Mouse (Mus musculus): ENCODE measurements around the gene Aqr. TPM values are rescaled to one million over a fixed set of nuclear protein-coding genes. Genes with fewer than 3 reads are reported as not detected.

Aqr gene
- polyA plus RNA-seq, 1 experiment from 2014 or later, result 44.9 TPM

DNA sequence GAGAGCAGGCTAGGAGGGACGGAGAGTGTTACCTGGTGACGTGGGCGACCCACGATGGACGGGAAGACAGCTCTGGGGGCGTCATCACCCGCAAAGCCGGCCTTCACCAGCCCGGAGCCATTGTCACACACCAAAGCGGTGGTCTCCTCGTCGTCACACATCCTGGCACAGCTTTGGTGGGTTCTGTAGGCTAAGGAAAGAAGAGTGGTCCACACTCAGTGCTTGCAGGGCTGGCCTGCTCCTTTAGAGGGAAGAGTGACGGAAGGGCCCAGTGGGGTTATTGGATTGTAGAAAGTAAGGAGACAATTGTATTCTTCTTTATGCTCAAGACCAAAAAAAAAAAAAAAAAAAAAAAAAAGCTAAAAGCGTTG, 135.0 kb downstream of the Aqr start:
- H3K9ac ChIP-seq (ENCODE audit: low read depth, low read length), result peak overlapping the region; percentile 34
- H3K27ac ChIP-seq (replicated peaks; ENCODE audit: low read depth, low read length), result no peak overlapping the region
- peaks cover 5% of the 10 kb centered on the region; the same call in 1 of the 2 replicates for H3K4me1 ChIP-seq (ENCODE audit: control insufficient read depth, insufficient read depth, low read length)
- no peaks in the 10 kb centered on the region for H3K9me3 ChIP-seq (ENCODE audit: control insufficient read depth, low read length)
- H3K36me3 ChIP-seq (ENCODE audit: control insufficient read depth, insufficient read depth, low read length), result no peaks in the 10 kb centered on the region
- WGBS, result 91% methylated on average over 14 of the region's 14 CpGs
- H3K27me3 ChIP-seq (replicated peaks; ENCODE audit: control insufficient read depth, insufficient read depth, low read length), result no peaks in the 10 kb centered on the region
- DNase-seq (ENCODE audit: low spot score) (no peak), ATAC-seq (ENCODE audit: low read depth) (no peak)
- peak overlapping the region; percentile 13; the same call in 1 of the 2 replicates for H3K4me3 ChIP-seq (ENCODE audit: low read depth, low read length)
- H3K4me2 ChIP-seq (ENCODE audit: low read depth, low read length), result no peak overlapping the region

Small RNAs within 50 kb of the gene (microRNA-seq; reads per million reads assigned to microRNA genes)
- not detected for gene Mir7002 (ENCODE audit: borderline number of aligned reads)

Other genes with a start within 250 kb of the Aqr start
- 0.24 and 0.31 TPM in 2 replicates for gene Gjd2, start 173.4 kb downstream of the Aqr start, polyA plus RNA-seq (2014; fragmentation: Nextera tagmentation; extraction: Ambion mirVana)
- 2,141 and 2,538 TPM in 2 replicates for gene Actc1, start 133.5 kb downstream of the Aqr start, polyA plus RNA-seq (2014; fragmentation: Nextera tagmentation; extraction: Ambion mirVana)
- 4.8 and 6.7 TPM in 2 replicates for gene Zfp770, start 14.4 kb upstream of the Aqr start, polyA plus RNA-seq (2014; fragmentation: Nextera tagmentation; extraction: Ambion mirVana)

Data from embryonic facial prominence, embryonic 14.5 days (tissue).